Mouse (Mus musculus): ENCODE results near the gene Urb2. TPM values are rescaled to one million over a fixed set of nuclear protein-coding genes. Genes with fewer than 3 reads are reported as not detected.
A peak's percentile ranks its signal among the peaks of the same experiment; 100 is the strongest.
"Not testable (repeated sequence)": the region's sequence is repeated elsewhere in the genome, so short reads cannot be mapped to it uniquely, and the experiment has no call there.

Urb2 gene
- total and polyA plus RNA-seq, 3 experiments: 2.6 to 6.3 (median 6.2) TPM

- peaks cover 16% of the 10 kb centered on the region for H3K4me1 ChIP-seq (ENCODE audit: control insufficient read depth, insufficient read depth, low read length)
- H3K36me3 ChIP-seq (ENCODE audit: control insufficient read depth, insufficient read depth, low read length): no peaks in the 10 kb centered on the region; the same call in 1 of the 2 replicates
- WGBS: 34% methylated on average over 13 of the region's 13 CpGs
- intact Hi-C loops (cut with DNase I): loop anchor here (2.0 to 5.0 kb wide), 3 partner anchors 37 to 213 kb away; partner anchors contain the start of genes Abcb10, Galnt2 and Nup133
- H3K9ac ChIP-seq (ENCODE audit: low read depth, low read length): peak overlapping the region; percentile 49; the same call in 1 of the 2 replicates
- peak in 1 of 2 experiments; percentile 13 for DNase-seq
- H3K79me2 ChIP-seq (replicated peaks; ENCODE audit: control insufficient read depth, insufficient read depth, low read length): peaks cover 7% of the 10 kb centered on the region
- TF ChIP-seq EP300 (IDR thresholded peaks at IDR 0.05; ENCODE audit: insufficient read depth, low read depth, low read length) (no peak), CTCF (IDR thresholded peaks at IDR 0.05) (no peak), POLR2A (IDR thresholded peaks at IDR 0.05; ENCODE audit: insufficient read depth, low read depth, low read length) (no peak)
- H3K4me3 ChIP-seq: peak overlapping the region; percentile 76
- H3K27me3 ChIP-seq (ENCODE audit: control insufficient read depth, insufficient read depth, low read length): no peaks in the 10 kb centered on the region
- no peak overlapping the region; the same call in 1 of the 2 replicates for H3K27ac ChIP-seq
Measured at GRCm38 (mm10) chr8:124019782-124020181, 1.5 kb upstream of the Urb2 start.

GRCm38 (mm10) chr8:124020439-124021236, 670 bp upstream of the Urb2 start:
- Histone ChIP-seq H3K4me3 (peak overlapping the region; percentile 76), H3K27ac (peak overlapping the region; percentile 97), H3K4me1 (ENCODE audit: control insufficient read depth, insufficient read depth, low read length) (peaks cover 15% of the 10 kb centered on the region), H3K27me3 (ENCODE audit: control insufficient read depth, insufficient read depth, low read length) (no peaks in the 10 kb centered on the region), H3K9ac (ENCODE audit: low read depth, low read length) (peak overlapping the region; percentile 92), H3K79me2 (replicated peaks; ENCODE audit: control insufficient read depth, insufficient read depth, low read length) (peaks cover 7% of the 10 kb centered on the region), H3K36me3 (ENCODE audit: control insufficient read depth, insufficient read depth, low read length) (no peaks in the 10 kb centered on the region; the same call in 1 of the 2 replicates)
- 2% methylated on average over 51 of the region's 87 CpGs for WGBS
- DNase-seq: peak in 1 of 2 experiments; percentile 76
- TF ChIP-seq POLR2A (IDR thresholded peaks at IDR 0.05; ENCODE audit: insufficient read depth, low read depth, low read length) (no peak), EP300 (IDR thresholded peaks at IDR 0.05; ENCODE audit: insufficient read depth, low read depth, low read length) (0 out of 2 replicates have a peak, but pooled peaks have one; percentile 11), CTCF (IDR thresholded peaks at IDR 0.05) (peak; percentile 16)
- intact Hi-C loops (cut with DNase I): loop anchor here (2.0 to 5.0 kb wide), 3 partner anchors 38 to 212 kb away; partner anchors contain the start of genes Abcb10, Galnt2 and Nup133

- H3K4me3 ChIP-seq; DNase-seq; H3K27ac ChIP-seq; H3K36me3 ChIP-seq (ENCODE audit: control insufficient read depth, insufficient read depth, low read length); H3K9ac ChIP-seq (ENCODE audit: low read depth, low read length); H3K79me2 ChIP-seq (replicated peaks; ENCODE audit: control insufficient read depth, insufficient read depth, low read length); H3K4me1 ChIP-seq (ENCODE audit: control insufficient read depth, insufficient read depth, low read length); intact Hi-C loops (cut with DNase I); H3K27me3 ChIP-seq (ENCODE audit: control insufficient read depth, insufficient read depth, low read length): not testable (repeated sequence)
- 74% methylated on average over 2 of the region's 2 CpGs for WGBS
- peak; percentile 21; the same call in 1 of the 2 replicates for TF ChIP-seq CTCF (IDR thresholded peaks at IDR 0.05)
Measured at GRCm38 (mm10) chr8:124026265-124026664, 5.0 kb downstream of the Urb2 start.

- WGBS: 75% methylated on average over 6 of the region's 6 CpGs
- H3K36me3 ChIP-seq (ENCODE audit: control insufficient read depth, insufficient read depth, low read length): no peaks in the 10 kb centered on the region
- TF ChIP-seq EP300 (IDR thresholded peaks at IDR 0.05; ENCODE audit: insufficient read depth, low read depth, low read length) (no peak), CTCF (IDR thresholded peaks at IDR 0.05) (no peak), POLR2A (IDR thresholded peaks at IDR 0.05; ENCODE audit: insufficient read depth, low read depth, low read length) (no peak)
Measured at GRCm38 (mm10) chr8:124027831-124028230, 6.5 kb downstream of the Urb2 start.

GRCm38 (mm10) chr8:124033400-124033799, 12.1 kb downstream of the Urb2 start:
- 55% methylated on average over 5 of the region's 5 CpGs for WGBS
- no peaks in the 10 kb centered on the region for H3K36me3 ChIP-seq (ENCODE audit: control insufficient read depth, insufficient read depth, low read length)
- H3K9ac ChIP-seq (ENCODE audit: low read depth, low read length): no peak overlapping the region
- H3K4me3 ChIP-seq: no peak overlapping the region
- intact Hi-C loops (cut with DNase I): no loop called here
- DNase-seq: no peak
- H3K27ac ChIP-seq: no peak overlapping the region
- no peaks in the 10 kb centered on the region for H3K4me1 ChIP-seq (ENCODE audit: control insufficient read depth, insufficient read depth, low read length)
- no peak for TF ChIP-seq POLR2A (IDR thresholded peaks at IDR 0.05; ENCODE audit: insufficient read depth, low read depth, low read length)
- peak; percentile 37 for TF ChIP-seq CTCF (IDR thresholded peaks at IDR 0.05)
- H3K27me3 ChIP-seq (ENCODE audit: control insufficient read depth, insufficient read depth, low read length): no peaks in the 10 kb centered on the region
- H3K79me2 ChIP-seq (replicated peaks; ENCODE audit: control insufficient read depth, insufficient read depth, low read length): no peaks in the 10 kb centered on the region

More at GRCm38 (mm10) chr8:124027831-124028230, 6.5 kb downstream of the Urb2 start:
- H3K27ac ChIP-seq: no peak overlapping the region
- intact Hi-C loops (cut with DNase I): no loop called here
- no peaks in the 10 kb centered on the region for H3K27me3 ChIP-seq (ENCODE audit: control insufficient read depth, insufficient read depth, low read length)
- H3K4me1 ChIP-seq (ENCODE audit: control insufficient read depth, insufficient read depth, low read length): peaks cover 2% of the 10 kb centered on the region; the same call in 1 of the 2 replicates
- no peaks in the 10 kb centered on the region for H3K79me2 ChIP-seq (replicated peaks; ENCODE audit: control insufficient read depth, insufficient read depth, low read length)
- DNase-seq: no peak
- no peak overlapping the region for H3K4me3 ChIP-seq
- no peak overlapping the region for H3K9ac ChIP-seq (ENCODE audit: low read depth, low read length)

- H3K9ac ChIP-seq (ENCODE audit: low read depth, low read length): no peak overlapping the region
- no peaks in the 10 kb centered on the region for H3K4me1 ChIP-seq (ENCODE audit: control insufficient read depth, insufficient read depth, low read length)
- DNase-seq: no peak
- no peaks in the 10 kb centered on the region for H3K27me3 ChIP-seq (ENCODE audit: control insufficient read depth, insufficient read depth, low read length)
- H3K36me3 ChIP-seq (ENCODE audit: control insufficient read depth, insufficient read depth, low read length): peaks cover 2% of the 10 kb centered on the region
- H3K79me2 ChIP-seq (replicated peaks; ENCODE audit: control insufficient read depth, insufficient read depth, low read length): no peaks in the 10 kb centered on the region
- 91% methylated on average over 7 of the region's 7 CpGs for WGBS
- no peak overlapping the region for H3K27ac ChIP-seq
- H3K4me3 ChIP-seq: no peak overlapping the region
- TF ChIP-seq CTCF (IDR thresholded peaks at IDR 0.05): no peak
- no peak for TF ChIP-seq POLR2A (IDR thresholded peaks at IDR 0.05; ENCODE audit: insufficient read depth, low read depth, low read length)
- no peak for TF ChIP-seq EP300 (IDR thresholded peaks at IDR 0.05; ENCODE audit: insufficient read depth, low read depth, low read length)
- intact Hi-C loops (cut with DNase I): no loop called here
Measured at GRCm38 (mm10) chr8:124038121-124038520, 16.8 kb downstream of the Urb2 start.
